Mouse (Mus musculus) intestine, embryonic 15.5 days (tissue): ENCODE data around the gene Ccdc191. TPM values are rescaled to one million over a fixed set of nuclear protein-coding genes. Genes with fewer than 3 reads are reported as not detected.

ENCODE experiments used
- ATAC-seq: fragments of 200-750 bp; cut with Nextera tagmentation; 2 replicates; pipeline ENCODE4 v1.8.0; 2017; ENCODE audit warnings: moderate TSS enrichment, moderate library complexity
- H3K27ac ChIP-seq: fragments of 300-500 bp; sonication (generic); 2 replicates; pipeline ENCODE4 v1.5.1; 2015; ENCODE audit warnings: mild to moderate bottlenecking, inconsistent platforms
- H3K27me3 ChIP-seq: fragments of 300-500 bp; sonication (generic); replicated peaks from 2 replicates; pipeline ENCODE4 v1.6.1; 2015; ENCODE audit warnings: inconsistent platforms
- H3K36me3 ChIP-seq: fragments of 300-500 bp; sonication (generic); 2 replicates; pipeline ENCODE4 v1.6.1; 2015; ENCODE audit warnings: inconsistent platforms
- H3K4me1 ChIP-seq: fragments of 300-500 bp; sonication (generic); replicated peaks from 2 replicates; pipeline ENCODE4 v1.6.1; 2015; ENCODE audit warnings: inconsistent platforms
- H3K4me2 ChIP-seq: fragments of 300-500 bp; sonication (generic); replicated peaks from 2 replicates; pipeline ENCODE4 v1.6.1; 2015; ENCODE audit warnings: mild to moderate bottlenecking, inconsistent platforms
- H3K4me3 ChIP-seq: fragments of 300-500 bp; sonication (generic); replicated peaks from 2 replicates; pipeline ENCODE4 v1.5.1; 2015; ENCODE audit warnings: inconsistent platforms
- H3K9ac ChIP-seq: fragments of 300-500 bp; sonication (generic); 2 replicates; pipeline ENCODE4 v1.6.1; 2015; ENCODE audit warnings: inconsistent platforms
- H3K9me3 ChIP-seq: fragments of 300-500 bp; sonication (generic); 2 replicates; pipeline ENCODE4 v1.6.1; 2016; ENCODE audit warnings: inconsistent platforms
- WGBS: fragments of 180-500 bp; shearing (Covaris S2); methylation state at CpG from one replicate; pipeline ENCODE4 v1.1.7; 2015; 5-methylcytosine and 5-hydroxymethylcytosine counted together
- polyA plus RNA-seq: library from polyadenylated mRNA; unstranded; fragments of >200 nt; fragmentation: Nextera tagmentation; extraction: Ambion mirVana; gene quantifications from 2 replicates; pipeline ENCODE4 v1.2.1, GENCODE M21; 2015

Ccdc191 gene
- 11.1 and 11.5 TPM in 2 replicates for polyA plus RNA-seq

- peak; percentile 100 for ATAC-seq
- Histone ChIP-seq H3K9ac (peak within 1 kb of the TSS; percentile 76), H3K9me3 (no peaks in the 10 kb centered on the region), H3K27ac (peak within 1 kb of the TSS; percentile 67; the same call in 1 of the 2 replicates), H3K4me1 (0 out of 2 replicates have a peak, but pooled peaks cover 6% of the 10 kb centered on the region), H3K27me3 (no peaks in the 10 kb centered on the region), H3K36me3 (no peaks in the 10 kb centered on the region), H3K4me3 (peak within 1 kb of the TSS; percentile 64), H3K4me2 (peak within 1 kb of the TSS; percentile 74)
- under 1% methylated on average over 33 of the region's 33 CpGs for WGBS
Observed at GRCm38 (mm10) chr16:43889208-43890004, at the start of gene Ccdc191. Gene Ccdc191, plus strand, starts transcription at chr16:43889800.

- no peak for ATAC-seq
- 80% methylated on average over 1 of the region's 1 CpGs for WGBS
- no peaks in the 10 kb centered on the region for H3K4me1 ChIP-seq
- no peaks in the 10 kb centered on the region for H3K36me3 ChIP-seq
- H3K27ac ChIP-seq = no peak overlapping the region
- no peak overlapping the region for H3K9ac ChIP-seq
- H3K4me2 ChIP-seq = no peak overlapping the region
- H3K4me3 ChIP-seq = no peak overlapping the region
- no peaks in the 10 kb centered on the region for H3K9me3 ChIP-seq
- no peaks in the 10 kb centered on the region for H3K27me3 ChIP-seq
Observed at GRCm38 (mm10) chr16:43841236-43841635, 48.4 kb upstream of the Ccdc191 start.

GRCm38 (mm10) chr16:43849839-43850238 lies 39.8 kb upstream of the Ccdc191 start:
- Histone ChIP-seq H3K4me3 (no peak overlapping the region), H3K27me3 (no peaks in the 10 kb centered on the region), H3K27ac (no peak overlapping the region), H3K36me3 (no peaks in the 10 kb centered on the region), H3K4me2 (no peak overlapping the region), H3K9ac (no peak overlapping the region), H3K4me1 (no peaks in the 10 kb centered on the region), H3K9me3 (no peaks in the 10 kb centered on the region)
- ATAC-seq = no peak
- 69% methylated on average over 1 of the region's 1 CpGs for WGBS

- no peak overlapping the region for H3K9ac ChIP-seq
- no peak for ATAC-seq
Observed at GRCm38 (mm10) chr16:43858941-43859476, 30.6 kb upstream of the Ccdc191 start.

GRCm38 (mm10) chr16:43860624-43861023 lies 29.0 kb upstream of the Ccdc191 start:
- H3K4me2 ChIP-seq = no peak overlapping the region
- H3K27ac ChIP-seq = no peak overlapping the region
- 70% methylated on average over 6 of the region's 6 CpGs for WGBS
- no peaks in the 10 kb centered on the region for H3K9me3 ChIP-seq
- peaks cover 11% of the 10 kb centered on the region for H3K36me3 ChIP-seq
- no peak overlapping the region for H3K4me3 ChIP-seq
- ATAC-seq = no peak
- H3K27me3 ChIP-seq = no peaks in the 10 kb centered on the region
- H3K9ac ChIP-seq = no peak overlapping the region
- no peaks in the 10 kb centered on the region for H3K4me1 ChIP-seq

More at GRCm38 (mm10) chr16:43858941-43859476, 30.6 kb upstream of the Ccdc191 start:
- Histone ChIP-seq H3K4me1 (no peaks in the 10 kb centered on the region), H3K27me3 (no peaks in the 10 kb centered on the region), H3K4me2 (no peak overlapping the region), H3K27ac (no peak overlapping the region), H3K9me3 (no peaks in the 10 kb centered on the region), H3K36me3 (peaks cover 11% of the 10 kb centered on the region), H3K4me3 (no peak overlapping the region)
- WGBS = 90% methylated on average over 5 of the region's 5 CpGs

GRCm38 (mm10) chr16:43869805-43870204 lies 19.8 kb upstream of the Ccdc191 start:
- H3K4me1 ChIP-seq = no peaks in the 10 kb centered on the region
- H3K9ac ChIP-seq = no peak overlapping the region
- no peak for ATAC-seq
- H3K4me2 ChIP-seq = no peak overlapping the region
- no peaks in the 10 kb centered on the region for H3K9me3 ChIP-seq
- no peak overlapping the region for H3K27ac ChIP-seq
- H3K27me3 ChIP-seq = no peaks in the 10 kb centered on the region
- H3K4me3 ChIP-seq = no peak overlapping the region
- H3K36me3 ChIP-seq = peaks cover 13% of the 10 kb centered on the region; the same call in 1 of the 2 replicates

- H3K9ac ChIP-seq = no peak overlapping the region
- 85% methylated on average over 7 of the region's 7 CpGs for WGBS
- no peak for ATAC-seq
- H3K4me1 ChIP-seq = no peaks in the 10 kb centered on the region
- H3K4me2 ChIP-seq = no peak overlapping the region
- no peaks in the 10 kb centered on the region for H3K9me3 ChIP-seq
- H3K27me3 ChIP-seq = no peaks in the 10 kb centered on the region
- H3K4me3 ChIP-seq = no peak overlapping the region
- peaks cover 13% of the 10 kb centered on the region; the same call in 1 of the 2 replicates for H3K36me3 ChIP-seq
- no peak overlapping the region for H3K27ac ChIP-seq
Observed at GRCm38 (mm10) chr16:43871419-43871818, 18.2 kb upstream of the Ccdc191 start.

GRCm38 (mm10) chr16:43879769-43880168 lies 9.8 kb upstream of the Ccdc191 start:
- H3K27me3 ChIP-seq = no peaks in the 10 kb centered on the region
- no peak for ATAC-seq
- WGBS = 86% methylated on average over 6 of the region's 6 CpGs
- no peaks in the 10 kb centered on the region for H3K9me3 ChIP-seq
- H3K27ac ChIP-seq = no peak overlapping the region
- no peak overlapping the region for H3K9ac ChIP-seq
- no peaks in the 10 kb centered on the region for H3K4me1 ChIP-seq
- H3K4me3 ChIP-seq = no peak overlapping the region
- H3K36me3 ChIP-seq = peaks cover 4% of the 10 kb centered on the region; the same call in 1 of the 2 replicates
- H3K4me2 ChIP-seq = no peak overlapping the region

GRCm38 (mm10) chr16:43881636-43882035 lies 8.0 kb upstream of the Ccdc191 start:
- Histone ChIP-seq H3K4me2 (no peak overlapping the region), H3K9me3 (no peaks in the 10 kb centered on the region), H3K27ac (no peak overlapping the region), H3K36me3 (0 out of 2 replicates have a peak, but pooled peaks cover 4% of the 10 kb centered on the region), H3K9ac (no peak overlapping the region), H3K4me1 (no peaks in the 10 kb centered on the region), H3K27me3 (no peaks in the 10 kb centered on the region), H3K4me3 (no peak overlapping the region)
- no peak for ATAC-seq
- WGBS = 70% methylated on average over 3 of the region's 3 CpGs

GRCm38 (mm10) chr16:43882329-43882728 lies 7.3 kb upstream of the Ccdc191 start:
- Histone ChIP-seq H3K4me1 (no peaks in the 10 kb centered on the region), H3K4me2 (no peak overlapping the region), H3K36me3 (0 out of 2 replicates have a peak, but pooled peaks cover 4% of the 10 kb centered on the region), H3K27ac (no peak overlapping the region), H3K9ac (no peak overlapping the region), H3K9me3 (no peaks in the 10 kb centered on the region), H3K27me3 (no peaks in the 10 kb centered on the region), H3K4me3 (no peak overlapping the region)
- WGBS = 89% methylated on average over 2 of the region's 2 CpGs
- no peak for ATAC-seq

- ATAC-seq = peak; percentile 98
Observed at GRCm38 (mm10) chr16:43890005-43890336, 371 bp downstream of the Ccdc191 start.

GRCm38 (mm10) chr16:43890747-43891336 lies 1.2 kb downstream of the Ccdc191 start:
- Histone ChIP-seq H3K27ac (no peak overlapping the region), H3K9me3 (no peaks in the 10 kb centered on the region), H3K27me3 (no peaks in the 10 kb centered on the region), H3K36me3 (no peaks in the 10 kb centered on the region), H3K4me3 (no peak overlapping the region), H3K4me2 (peak overlapping the region; percentile 66), H3K4me1 (0 out of 2 replicates have a peak, but pooled peaks cover 6% of the 10 kb centered on the region), H3K9ac (no peak overlapping the region)
- ATAC-seq = no peak
- 76% methylated on average over 4 of the region's 4 CpGs for WGBS

More at GRCm38 (mm10) chr16:43890005-43890336, 371 bp downstream of the Ccdc191 start:
- 0 out of 2 replicates have a peak, but pooled peaks cover 6% of the 10 kb centered on the region for H3K4me1 ChIP-seq
- no peaks in the 10 kb centered on the region for H3K27me3 ChIP-seq
- H3K9me3 ChIP-seq = no peaks in the 10 kb centered on the region
- WGBS = 0% methylated on average over 9 of the region's 9 CpGs
- peak overlapping the region; percentile 67; the same call in 1 of the 2 replicates for H3K27ac ChIP-seq
- H3K4me3 ChIP-seq = peak overlapping the region; percentile 64
- no peaks in the 10 kb centered on the region for H3K36me3 ChIP-seq
- H3K9ac ChIP-seq = peak overlapping the region; percentile 76
- peak overlapping the region; percentile 66 for H3K4me2 ChIP-seq
